Mouse (Mus musculus) testis, adult 2 months (tissue): ENCODE data around the gene Gm20388.

ENCODE experiments used
- CTCF ChIP-seq: fragments of 200-500 bp; IDR thresholded peaks from 2 replicates; pipeline ENCODE4 v1.5.1; 2012; ENCODE audit warnings: low read depth, mild to moderate bottlenecking, inconsistent platforms, low read length, moderate library complexity; ENCODE audit not compliant: control insufficient read depth, insufficient read depth, insufficient replicate concordance
- POLR2A ChIP-seq: fragments of 200-500 bp; IDR thresholded peaks from 2 replicates; pipeline ENCODE4 v1.6.1; 2012; ENCODE audit warnings: low read depth, mild to moderate bottlenecking, inconsistent platforms, low read length, moderate library complexity; ENCODE audit not compliant: control insufficient read depth

DNA sequence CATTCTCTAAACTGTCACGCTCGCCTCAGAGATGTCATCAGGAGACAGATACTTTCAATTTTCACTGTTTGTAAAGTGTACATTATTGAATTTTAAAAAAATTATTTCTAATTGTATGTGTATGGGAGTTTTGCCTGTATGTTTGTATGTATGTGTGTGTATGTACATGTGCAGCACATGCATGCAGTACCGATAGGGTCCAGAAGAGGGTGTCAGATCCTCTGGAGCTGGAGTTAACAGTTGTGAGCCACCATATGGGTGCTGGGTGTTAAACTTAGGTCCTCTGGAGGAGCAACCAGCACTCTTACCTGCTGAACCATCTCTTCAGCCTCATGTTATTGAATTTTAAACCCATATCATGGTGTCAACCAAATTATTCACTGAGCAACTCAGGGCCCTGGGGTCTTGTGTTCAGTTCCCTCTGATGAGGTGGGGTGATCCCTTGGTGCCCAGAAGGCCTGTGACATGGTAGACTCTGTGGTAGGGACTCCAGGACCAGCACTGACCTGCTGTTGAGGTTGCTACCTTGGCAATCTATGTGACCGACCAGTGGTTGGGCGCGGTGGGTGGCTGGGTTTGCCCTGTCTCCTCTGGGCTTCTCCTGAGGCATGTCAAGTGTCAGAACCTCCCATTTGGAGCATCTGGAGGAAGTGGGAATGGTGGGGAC is 3593.3 kb downstream of the Gm20388 start:
- TF ChIP-seq CTCF (no peak), POLR2A (no peak; the same call in 1 of the 2 replicates)
